Mouse (Mus musculus): ENCODE data around the gene S1pr5. TPM values are rescaled to one million over a fixed set of nuclear protein-coding genes. Genes with fewer than 3 reads are reported as not detected.

S1pr5 gene
- polyA plus RNA-seq, 1 experiment from 2014 or later, result 0.08 TPM

- DNase-seq (peak; percentile 64), ATAC-seq (peak; percentile 29)
- Histone ChIP-seq H3K4me1 (ENCODE audit: insufficient read depth) (peaks cover 30% of the 10 kb centered on the region), H3K27me3 (ENCODE audit: insufficient read depth, low read length) (no peaks in the 10 kb centered on the region; the same call in 1 of the 2 replicates), H3K36me3 (replicated peaks; ENCODE audit: insufficient read depth, low read length) (peaks cover 16% of the 10 kb centered on the region), H3K4me3 (ENCODE audit: low read depth, low read length) (peak overlapping the region; percentile 86), H3K9ac (replicated peaks) (peak overlapping the region; percentile 94), H3K9me3 (ENCODE audit: low read length) (no peaks in the 10 kb centered on the region), H3K4me2 (ENCODE audit: low read depth, low read length) (peak overlapping the region; percentile 77), H3K27ac (ENCODE audit: low read depth) (peak overlapping the region; percentile 97)
- TF ChIP-seq EP300 (IDR thresholded peaks at IDR 0.05; ENCODE audit: low read depth), result no peak
- TF ChIP-seq CTCF (IDR thresholded peaks at IDR 0.05; ENCODE audit: low read depth), result peak; percentile 51
- 15% methylated on average over 19 of the region's 19 CpGs for WGBS (ENCODE audit: insufficient replicate concordance)
These were observed 10.8 kb downstream of the S1pr5 start for GRCm38 (mm10) chr9:21237368-21238003.

- peak overlapping the region; percentile 94 for H3K9ac ChIP-seq (replicated peaks)
- H3K9me3 ChIP-seq (ENCODE audit: low read length), result no peaks in the 10 kb centered on the region
- DNase-seq (no peak), ATAC-seq (no peak)
- 75% methylated on average over 25 of the region's 25 CpGs for WGBS (ENCODE audit: insufficient replicate concordance)
- H3K4me2 ChIP-seq (ENCODE audit: low read depth, low read length), result peak overlapping the region; percentile 77
- TF ChIP-seq EP300 (IDR thresholded peaks at IDR 0.05; ENCODE audit: low read depth) (no peak), CTCF (IDR thresholded peaks at IDR 0.05; ENCODE audit: low read depth) (no peak)
- H3K36me3 ChIP-seq (replicated peaks; ENCODE audit: insufficient read depth, low read length), result peaks cover 19% of the 10 kb centered on the region
- peaks cover 30% of the 10 kb centered on the region for H3K4me1 ChIP-seq (ENCODE audit: insufficient read depth)
- no peaks in the 10 kb centered on the region; the same call in 1 of the 2 replicates for H3K27me3 ChIP-seq (ENCODE audit: insufficient read depth, low read length)
- peak overlapping the region; percentile 97; the same call in 1 of the 2 replicates for H3K27ac ChIP-seq (ENCODE audit: low read depth)
- peak overlapping the region; percentile 86 for H3K4me3 ChIP-seq (ENCODE audit: low read depth, low read length)
These were observed 11.3 kb downstream of the S1pr5 start for GRCm38 (mm10) chr9:21236991-21237367.

DNA sequence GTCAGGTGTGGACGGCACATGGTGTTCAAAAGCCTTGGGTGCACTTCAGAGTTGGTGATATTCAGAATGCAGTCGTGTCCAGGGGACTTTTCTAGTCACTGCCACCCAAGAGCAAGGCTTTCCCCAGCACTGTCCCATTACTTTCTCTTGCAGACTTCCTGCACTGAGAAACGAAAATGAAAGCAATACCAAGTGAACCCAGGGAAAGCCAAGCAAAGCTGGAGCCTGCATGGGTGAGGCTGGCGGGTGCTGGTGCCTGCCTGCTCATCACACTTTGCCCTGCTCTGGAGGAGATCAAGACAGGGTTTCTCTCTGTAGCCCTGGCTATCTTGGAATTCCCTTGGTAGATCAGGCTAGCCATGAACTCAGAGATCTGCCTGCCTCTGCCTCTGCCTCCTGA lies 12.9 kb downstream of the S1pr5 start:
- H3K36me3 ChIP-seq (replicated peaks; ENCODE audit: insufficient read depth, low read length), result peaks cover 29% of the 10 kb centered on the region
- no peak for TF ChIP-seq EP300 (IDR thresholded peaks at IDR 0.05; ENCODE audit: low read depth)
- no peak for TF ChIP-seq CTCF (IDR thresholded peaks at IDR 0.05; ENCODE audit: low read depth)
- peaks cover 33% of the 10 kb centered on the region for H3K4me1 ChIP-seq (ENCODE audit: insufficient read depth)
- peak overlapping the region; percentile 34 for H3K4me2 ChIP-seq (ENCODE audit: low read depth, low read length)
- H3K27me3 ChIP-seq (ENCODE audit: insufficient read depth, low read length), result no peaks in the 10 kb centered on the region
- no peak for ATAC-seq
- H3K9ac ChIP-seq (replicated peaks), result no peak overlapping the region
- DNase-seq, result no peak
- 57% methylated on average over 4 of the region's 4 CpGs for WGBS (ENCODE audit: insufficient replicate concordance)
- H3K27ac ChIP-seq (ENCODE audit: low read depth), result no peak overlapping the region; the same call in 1 of the 2 replicates
- no peaks in the 10 kb centered on the region for H3K9me3 ChIP-seq (ENCODE audit: low read length)
- no peak overlapping the region for H3K4me3 ChIP-seq (ENCODE audit: low read depth, low read length)

DNA sequence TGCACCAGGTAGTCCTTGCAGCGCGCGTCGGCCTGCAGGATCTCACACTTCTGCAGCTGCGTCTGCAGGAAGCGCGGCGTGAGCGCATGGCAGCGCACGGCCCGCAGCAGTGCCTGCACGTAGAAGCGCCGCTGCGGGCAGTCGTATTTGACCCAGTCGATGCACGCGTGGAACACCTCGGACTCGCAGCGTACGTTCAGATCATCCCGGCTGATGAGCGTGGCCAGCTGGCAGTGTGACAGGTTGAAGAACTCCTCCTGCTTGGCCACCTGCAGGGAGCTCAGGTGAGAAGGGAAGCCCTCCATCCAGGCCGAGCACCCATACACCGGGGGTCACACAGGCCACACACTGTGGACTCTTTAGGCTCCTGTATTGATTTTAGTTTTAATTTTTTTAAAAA lies 14.4 kb downstream of the S1pr5 start:
- Histone ChIP-seq H3K4me3 (ENCODE audit: low read depth, low read length) (no peak overlapping the region), H3K9me3 (ENCODE audit: low read length) (no peaks in the 10 kb centered on the region), H3K27me3 (ENCODE audit: insufficient read depth, low read length) (no peaks in the 10 kb centered on the region), H3K36me3 (replicated peaks; ENCODE audit: insufficient read depth, low read length) (peaks cover 29% of the 10 kb centered on the region), H3K4me1 (ENCODE audit: insufficient read depth) (peaks cover 23% of the 10 kb centered on the region), H3K4me2 (ENCODE audit: low read depth, low read length) (no peak overlapping the region), H3K9ac (replicated peaks) (no peak overlapping the region), H3K27ac (ENCODE audit: low read depth) (no peak overlapping the region)
- no peak for TF ChIP-seq EP300 (IDR thresholded peaks at IDR 0.05; ENCODE audit: low read depth)
- TF ChIP-seq CTCF (IDR thresholded peaks at IDR 0.05; ENCODE audit: low read depth), result no peak
- DNase-seq (no peak), ATAC-seq (no peak)
- 93% methylated on average over 28 of the region's 28 CpGs for WGBS (ENCODE audit: insufficient replicate concordance)

- Histone ChIP-seq H3K27ac (ENCODE audit: low read depth) (no peak overlapping the region), H3K4me2 (ENCODE audit: low read depth, low read length) (no peak overlapping the region), H3K4me1 (ENCODE audit: insufficient read depth) (peaks cover 23% of the 10 kb centered on the region), H3K4me3 (ENCODE audit: low read depth, low read length) (no peak overlapping the region), H3K27me3 (ENCODE audit: insufficient read depth, low read length) (no peaks in the 10 kb centered on the region), H3K9ac (replicated peaks) (no peak overlapping the region), H3K36me3 (replicated peaks; ENCODE audit: insufficient read depth, low read length) (peaks cover 29% of the 10 kb centered on the region), H3K9me3 (ENCODE audit: low read length) (no peaks in the 10 kb centered on the region)
- no peak for ATAC-seq
- WGBS (ENCODE audit: insufficient replicate concordance), result 97% methylated on average over 29 of the region's 29 CpGs
- TF ChIP-seq EP300 (IDR thresholded peaks at IDR 0.05; ENCODE audit: low read depth) (no peak), CTCF (IDR thresholded peaks at IDR 0.05; ENCODE audit: low read depth) (no peak)
- DNase-seq, result no peak
These were observed 14.9 kb downstream of the S1pr5 start for GRCm38 (mm10) chr9:21233366-21233765.

DNA sequence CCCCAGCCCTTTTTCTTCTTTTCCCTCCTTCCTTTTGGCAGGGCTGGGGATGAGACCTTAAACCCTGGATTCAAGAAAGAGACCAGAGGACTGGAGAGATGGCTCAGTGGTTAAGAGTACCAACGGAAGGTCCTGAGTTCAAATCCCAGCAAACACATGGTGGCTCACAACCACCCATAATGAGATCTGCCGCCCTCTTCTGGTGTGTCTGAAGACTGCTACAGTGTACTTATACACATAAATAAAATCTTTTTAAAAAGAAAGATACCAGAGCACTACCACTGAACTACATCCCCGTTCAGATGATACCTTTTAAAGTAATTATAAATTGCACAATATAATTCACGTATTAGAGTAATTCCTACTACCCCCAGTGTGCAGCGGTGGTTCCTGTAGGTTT lies 15.4 kb downstream of the S1pr5 start:
- no peak overlapping the region for H3K9ac ChIP-seq (replicated peaks)
- no peak overlapping the region for H3K4me2 ChIP-seq (ENCODE audit: low read depth, low read length)
- no peak for ATAC-seq
- no peak overlapping the region for H3K4me3 ChIP-seq (ENCODE audit: low read depth, low read length)
- no peaks in the 10 kb centered on the region for H3K27me3 ChIP-seq (ENCODE audit: insufficient read depth, low read length)
- no peak for TF ChIP-seq EP300 (IDR thresholded peaks at IDR 0.05; ENCODE audit: low read depth)
- 0 out of 2 replicates have a peak, but pooled peaks have one; percentile 7 for TF ChIP-seq CTCF (IDR thresholded peaks at IDR 0.05; ENCODE audit: low read depth)
- H3K4me1 ChIP-seq (ENCODE audit: insufficient read depth), result peaks cover 25% of the 10 kb centered on the region
- WGBS (ENCODE audit: insufficient replicate concordance), result 88% methylated on average over 5 of the region's 5 CpGs
- H3K36me3 ChIP-seq (replicated peaks; ENCODE audit: insufficient read depth, low read length), result peaks cover 29% of the 10 kb centered on the region
- H3K9me3 ChIP-seq (ENCODE audit: low read length), result no peaks in the 10 kb centered on the region
- no peak for DNase-seq
- H3K27ac ChIP-seq (ENCODE audit: low read depth), result no peak overlapping the region

Data from liver, postnatal 0 days (tissue).